Mouse (Mus musculus): ENCODE data around the gene Olfr867. TPM values are rescaled to one million over a fixed set of nuclear protein-coding genes. Genes with fewer than 3 reads are reported as not detected.

The Olfr867 gene
- not detected for total RNA-seq (2022)

GRCm38 (mm10) chr9:20057462-20057861, at the start of gene Olfr867:
Gene Olfr867 (minus strand): TSS chr9:20057562.
- DNase-seq (ENCODE audit: low spot score in 2 of 2) = no peak

- DNase-seq (ENCODE audit: low spot score in 2 of 2) = no peak
These were observed 41.0 kb upstream of the Olfr867 start, which contains the start of gene Olfr868 for GRCm38 (mm10) chr9:20098326-20098725. Gene Olfr868 (plus strand): TSS chr9:20098626.

- peak in 1 of 2 experiments; percentile 7 for DNase-seq (ENCODE audit: low spot score in 2 of 2)
These were observed 16.3 kb upstream of the Olfr867 start for GRCm38 (mm10) chr9:20073523-20074177.

GRCm38 (mm10) chr9:20071291-20071690, 13.9 kb upstream of the Olfr867 start:
- DNase-seq (ENCODE audit: low spot score in 2 of 2) = no peak

- DNase-seq (ENCODE audit: low spot score in 2 of 2) = no peak
These were observed 12.9 kb upstream of the Olfr867 start for GRCm38 (mm10) chr9:20070236-20070635.

- no peak for DNase-seq (ENCODE audit: low spot score in 2 of 2)
These were observed 9.4 kb downstream of the Olfr867 start for GRCm38 (mm10) chr9:20047964-20048363.

- DNase-seq (ENCODE audit: low spot score in 2 of 2) = no peak
These were observed 29.4 kb downstream of the Olfr867 start, which contains the start of gene Olfr866 for GRCm38 (mm10) chr9:20027935-20028334. Gene Olfr866 (minus strand): TSS chr9:20028035.

Small RNA genes within 50 kb of the gene (microRNA-seq; reads per million reads assigned to microRNA genes)
- gene Gm26231 (0 reads per million in 2 experiments), gene Gm44395 (0 reads per million in 2 experiments)

Other genes starting within 250 kb of the Olfr867 start
- gene Olfr860, start 207.8 kb downstream of the Olfr867 start, total RNA-seq (2022) = not detected
- gene Olfr862, start 169.6 kb downstream of the Olfr867 start, total RNA-seq (2022) = not detected
- not detected for gene Olfr77, start 140.7 kb downstream of the Olfr867 start, total RNA-seq (2022)
- not detected for gene Olfr866, start 29.5 kb downstream of the Olfr867 start, total RNA-seq (2022)
- not detected for gene Olfr868, start 41.1 kb upstream of the Olfr867 start, total RNA-seq (2022)
- not detected for gene Olfr869, start 71.4 kb upstream of the Olfr867 start, total RNA-seq (2022)
- gene Olfr870, start 116.5 kb upstream of the Olfr867 start, total RNA-seq (2022) = not detected
- gene Olfr871, start 154.6 kb upstream of the Olfr867 start, total RNA-seq (2022) = not detected
- gene Olfr872, start 179.6 kb upstream of the Olfr867 start, total RNA-seq (2022) = not detected
- not detected for gene Olfr39, start 224.8 kb upstream of the Olfr867 start, total RNA-seq (2022)
- gene Olfr873, start 241.0 kb upstream of the Olfr867 start, total RNA-seq (2022) = not detected